Mouse (Mus musculus) erythroblast, embryonic 14.5 days (primary cell): ENCODE measurements around the gene Cttnbp2.

Experiments
- GATA1 ChIP-seq: IDR thresholded peaks from 2 replicates; pipeline ENCODE4 v1.6.1; 2012; ENCODE audit warnings: low read length, inconsistent platforms, mixed read lengths
- TAL1 ChIP-seq: IDR thresholded peaks from 3 replicates; pipeline ENCODE4 v1.6.1; 2012; ENCODE audit warnings: low read length, inconsistent platforms, mixed read lengths

- TF ChIP-seq TAL1 (no peak), GATA1 (no peak)
Measured at GRCm38 (mm10) chr6:18421561-18421960, 93.1 kb downstream of the Cttnbp2 start.
